Mouse (Mus musculus): ENCODE measurements at regions not wholly inside any gene's neighbourhood (a gene's known extent, or its start where the extent isn't known, plus 50 kb on each side); places are given as distances from the start of the nearest gene placed in this dataset.

GRCm38 (mm10) chr8:112309816-112310215 lies 260.0 kb upstream of the Cntnap4 start:
- TF ChIP-seq EP300 (IDR thresholded peaks at IDR 0.05) = no peak
- TF ChIP-seq CTCF (IDR thresholded peaks at IDR 0.05) = no peak

Data from lung, postnatal 0 days (tissue).